Mouse (Mus musculus) gastrocnemius, postnatal 25 days (tissue): ENCODE results near the gene E2f6. TPM values are rescaled to one million over a fixed set of nuclear protein-coding genes. Genes with fewer than 3 reads are reported as not detected.
A peak's percentile ranks its signal among the peaks of the same experiment; 100 is the strongest.

Source experiments
- DNase-seq: peaks from one replicate; pipeline ENCODE4 v3.0.0; 2022
- total RNA-seq, 2 experiments: library from RNA; stranded (reverse); gene quantifications; 1 replicate in 1 of 2; 2 replicates in 1 of 2; pipeline ENCODE4 v1.2.3; 2021

E2f6 gene
- total RNA-seq, 2 experiments from 2014 or later: 96.4 to 114 TPM

DNA sequence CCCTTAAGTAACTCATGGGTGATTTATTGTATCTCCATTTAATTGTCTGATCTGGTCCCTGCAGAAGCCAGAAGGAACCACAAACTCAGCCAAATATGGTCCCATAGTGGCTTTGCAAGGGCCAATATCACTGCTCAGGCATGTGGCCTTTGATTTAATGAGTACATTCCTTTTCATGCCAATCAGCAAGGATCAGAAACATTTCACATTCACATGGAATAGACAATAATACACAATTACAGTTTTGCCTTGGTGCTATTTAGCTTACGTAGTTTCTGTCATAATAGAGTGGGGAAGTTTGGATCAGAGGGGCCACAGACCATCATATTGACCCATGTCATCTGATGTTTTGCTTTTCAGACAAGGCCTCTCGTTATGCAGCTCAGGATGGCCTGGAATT is 37.7 kb downstream of the E2f6 start:
- no peak for DNase-seq

DNA sequence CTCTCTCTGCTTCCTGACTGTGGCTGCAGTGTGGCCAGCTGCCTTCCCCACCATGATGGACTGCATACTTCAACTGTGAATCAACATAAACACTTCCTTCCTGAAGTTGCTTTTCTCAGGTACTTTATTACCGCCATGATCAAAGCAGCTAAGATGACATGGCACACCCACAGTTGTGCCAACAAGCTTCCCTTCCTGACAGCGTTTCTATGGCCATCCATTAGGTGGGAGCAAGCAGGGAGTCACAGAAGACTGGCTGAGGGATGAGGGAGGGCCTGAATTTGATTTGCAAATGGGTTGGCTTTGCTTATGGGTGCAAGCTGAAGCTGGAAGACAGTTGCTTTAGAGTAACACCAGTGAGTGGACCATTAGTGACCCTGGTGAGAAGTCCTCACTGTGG is 39.1 kb downstream of the E2f6 start:
- DNase-seq: no peak

- DNase-seq: peak; percentile 92
Observed at GRCm38 (mm10) chr12:16850431-16851375, 39.9 kb downstream of the E2f6 start.

DNA sequence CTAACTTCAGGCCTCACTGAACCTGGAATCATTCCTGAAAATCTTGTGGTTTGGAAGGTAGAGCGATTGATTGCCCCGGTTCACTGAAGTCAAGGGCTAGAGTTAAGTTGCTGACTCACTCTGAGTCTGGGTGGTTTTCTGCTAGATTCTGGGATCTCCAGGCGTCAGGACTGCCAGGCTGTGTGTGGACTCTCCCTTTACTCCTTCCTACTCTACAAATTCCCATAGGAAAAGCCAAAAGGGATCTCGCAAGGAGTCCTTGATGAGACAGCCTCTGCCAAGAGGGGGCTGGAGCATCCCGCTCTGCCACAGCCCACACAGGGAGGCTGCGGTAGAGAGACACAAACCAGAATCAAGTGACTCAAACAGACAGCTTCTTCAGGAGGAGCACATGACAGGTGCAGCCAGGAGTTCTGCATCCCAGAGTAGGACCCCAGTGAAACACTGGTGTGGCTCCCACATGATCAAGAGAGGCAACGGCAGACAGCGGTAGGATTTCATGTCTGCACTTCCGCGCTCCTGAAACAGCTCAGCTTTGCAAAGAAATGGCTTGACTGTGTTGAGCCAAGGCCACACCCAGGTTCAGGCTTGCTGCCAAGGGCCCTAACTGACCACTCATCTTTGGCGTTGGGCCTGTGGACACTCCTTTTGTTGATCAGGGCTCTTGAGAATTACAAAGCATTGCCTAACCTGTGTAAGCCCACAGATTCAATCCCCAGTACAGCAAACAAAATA is 42.8 kb downstream of the E2f6 start:
- DNase-seq: peak; percentile 79

GRCm38 (mm10) chr12:16855632-16856305 is 45.0 kb downstream of the E2f6 start:
- DNase-seq: no peak

DNA sequence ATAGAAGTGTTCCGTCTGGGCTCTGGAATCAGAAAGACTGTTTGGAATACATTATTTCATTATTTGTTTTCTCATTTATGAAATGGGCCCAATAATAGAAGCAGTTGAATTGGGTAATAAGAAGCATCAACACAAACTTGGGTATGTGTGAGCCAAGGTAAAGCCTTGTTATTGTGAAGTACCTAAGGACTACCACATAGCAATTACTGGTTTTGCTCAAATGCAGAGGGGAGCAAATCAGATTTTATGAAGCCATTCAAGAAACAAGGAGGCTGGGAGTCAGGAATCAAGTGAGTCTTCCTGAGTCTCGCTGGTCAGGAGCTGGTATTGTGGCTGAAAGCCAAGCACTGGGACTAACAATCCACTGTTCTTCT is 45.5 kb downstream of the E2f6 start:
- DNase-seq: no peak

- DNase-seq: no peak
Observed at GRCm38 (mm10) chr12:16858081-16858480, 47.3 kb downstream of the E2f6 start.

- DNase-seq: no peak
Observed at GRCm38 (mm10) chr12:16859781-16860180, 49.0 kb downstream of the E2f6 start.

- DNase-seq: no peak
Observed at GRCm38 (mm10) chr12:16860533-16860932, 49.8 kb downstream of the E2f6 start.

- DNase-seq: no peak
Observed at GRCm38 (mm10) chr12:16860961-16861360, 50.2 kb downstream of the E2f6 start.

GRCm38 (mm10) chr12:16864477-16864876 is 53.7 kb downstream of the E2f6 start:
- no peak for DNase-seq

DNA sequence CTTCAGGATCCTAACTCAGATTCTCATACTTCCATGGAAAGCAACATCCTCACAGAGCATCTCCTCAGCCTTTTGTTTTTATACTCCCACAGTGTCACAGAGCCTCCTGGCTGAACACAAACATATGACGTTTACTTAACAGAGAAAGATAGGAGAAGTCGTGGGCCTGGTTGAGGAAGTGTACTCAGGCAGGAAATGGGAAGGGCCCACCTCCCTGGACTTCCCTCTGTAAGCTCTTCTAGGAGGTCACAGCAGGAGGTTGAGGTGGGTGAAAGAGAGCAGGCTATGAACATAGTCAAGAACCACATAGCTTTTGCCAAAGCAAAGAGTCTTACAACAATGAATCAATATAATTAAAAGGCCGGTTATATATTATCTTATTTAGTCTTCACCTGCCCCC is 55.1 kb downstream of the E2f6 start:
- DNase-seq: no peak

DNA sequence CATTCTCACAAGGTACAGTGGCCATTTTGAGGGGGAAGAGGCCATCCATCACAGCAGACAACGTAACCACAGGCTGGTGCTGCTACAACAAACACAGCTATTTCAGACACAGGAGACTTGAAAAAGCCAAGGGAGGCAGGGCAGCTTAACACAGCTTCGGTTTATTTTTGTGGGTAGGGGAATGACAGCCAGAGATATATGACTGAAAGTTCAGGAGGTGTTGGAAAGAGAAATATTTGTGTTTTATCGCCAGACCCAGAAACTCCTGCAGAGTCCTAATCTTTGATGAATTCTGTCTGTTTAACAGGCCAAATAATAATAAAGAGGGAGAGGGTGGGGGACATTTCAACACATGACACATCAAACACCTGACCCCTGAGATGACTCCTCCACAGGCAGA is 55.7 kb downstream of the E2f6 start:
- no peak for DNase-seq

- no peak for DNase-seq
Observed at GRCm38 (mm10) chr12:16867306-16867705, 56.5 kb downstream of the E2f6 start.

DNA sequence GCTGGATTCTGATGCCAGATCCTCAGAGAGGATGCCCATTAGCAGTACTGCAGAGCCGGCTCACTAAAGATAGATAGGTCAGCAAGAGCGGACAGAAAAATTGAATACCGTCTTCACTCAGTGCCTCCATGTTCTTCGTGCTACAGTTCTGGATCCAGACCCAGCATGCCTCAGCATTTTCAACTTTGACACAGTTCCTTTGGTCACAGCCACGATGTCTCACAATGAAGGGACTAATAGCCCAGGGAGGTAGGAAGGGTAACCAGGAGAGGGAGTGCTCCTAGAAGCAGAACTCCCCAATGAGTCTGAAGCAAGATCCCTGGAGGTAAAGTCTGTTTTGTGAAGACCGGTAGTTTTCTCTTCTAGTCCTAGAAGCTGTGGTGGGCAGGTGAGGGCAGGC is 57.9 kb downstream of the E2f6 start:
- DNase-seq: no peak

GRCm38 (mm10) chr12:16869091-16869778 is 58.5 kb downstream of the E2f6 start:
- no peak for DNase-seq

DNA sequence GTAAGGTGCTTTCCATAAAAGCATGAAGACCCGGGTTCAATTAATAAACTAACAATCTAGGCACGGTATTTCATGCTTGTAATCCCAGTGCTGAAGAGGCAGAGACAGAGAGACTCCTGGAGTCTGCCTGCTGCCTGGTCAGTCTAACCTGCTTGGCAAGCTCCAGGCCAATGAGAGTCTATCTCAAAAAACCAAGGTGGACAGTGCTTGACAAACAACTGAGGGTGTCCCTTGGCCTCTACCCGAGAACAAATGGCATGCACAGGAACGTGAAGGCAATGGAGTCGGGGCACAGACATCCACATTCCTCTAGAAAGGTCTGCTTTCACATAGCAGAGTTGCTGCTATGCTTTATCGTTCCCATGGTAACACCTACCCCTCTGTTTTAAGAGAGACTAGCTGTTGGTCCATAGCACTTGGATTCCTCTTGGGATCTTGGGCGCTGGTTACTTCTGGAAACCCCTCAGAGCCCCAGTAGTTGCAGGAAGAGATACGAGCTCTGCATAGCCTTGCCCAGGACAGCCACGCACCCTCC is 59.2 kb downstream of the E2f6 start:
- no peak for DNase-seq

- peak; percentile 72 for DNase-seq
Observed at GRCm38 (mm10) chr12:16870405-16871068, 59.8 kb downstream of the E2f6 start.

- no peak for DNase-seq
Observed at GRCm38 (mm10) chr12:16872006-16872405, 61.2 kb downstream of the E2f6 start.

DNA sequence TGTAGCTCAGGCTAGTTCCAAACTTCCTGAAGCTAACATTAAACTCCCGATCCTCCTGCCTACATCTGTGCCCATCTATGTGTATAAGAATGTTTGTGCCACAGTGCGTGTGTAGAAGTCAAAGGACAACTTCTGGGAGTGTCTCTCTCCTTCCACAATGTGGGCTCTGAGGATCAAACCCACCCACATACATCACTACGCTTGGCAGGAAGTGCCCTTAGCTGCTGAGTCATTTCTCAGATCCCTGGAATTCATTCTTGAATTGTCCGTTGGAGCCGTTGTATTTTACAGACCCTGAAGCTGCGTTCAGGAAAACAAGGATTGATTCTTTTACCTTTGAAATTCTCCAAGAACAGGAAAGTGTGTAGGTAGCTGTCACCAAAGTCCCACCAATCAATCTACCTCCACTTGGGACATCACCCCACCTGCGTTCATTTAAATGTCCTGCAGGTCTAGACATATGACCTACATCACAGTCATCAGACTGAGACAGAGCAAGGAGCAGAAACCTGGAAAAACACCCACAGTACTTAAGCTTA is 62.2 kb downstream of the E2f6 start:
- DNase-seq: no peak

- no peak for DNase-seq
Observed at GRCm38 (mm10) chr12:16873549-16873948, 62.8 kb downstream of the E2f6 start.
